Mouse (Mus musculus) lung, postnatal 0 days (tissue): ENCODE results near the gene Large1.

ENCODE experiments used
- CTCF ChIP-seq: IDR thresholded peaks from 2 replicates; pipeline ENCODE4 v1.5.1; 2016; ENCODE audit warnings: antibody characterized with exemption, mild to moderate bottlenecking
- EP300 ChIP-seq: IDR thresholded peaks from 2 replicates; pipeline ENCODE4 v1.6.1; 2016; ENCODE audit warnings: antibody characterized with exemption, mild to moderate bottlenecking, control low read depth

DNA sequence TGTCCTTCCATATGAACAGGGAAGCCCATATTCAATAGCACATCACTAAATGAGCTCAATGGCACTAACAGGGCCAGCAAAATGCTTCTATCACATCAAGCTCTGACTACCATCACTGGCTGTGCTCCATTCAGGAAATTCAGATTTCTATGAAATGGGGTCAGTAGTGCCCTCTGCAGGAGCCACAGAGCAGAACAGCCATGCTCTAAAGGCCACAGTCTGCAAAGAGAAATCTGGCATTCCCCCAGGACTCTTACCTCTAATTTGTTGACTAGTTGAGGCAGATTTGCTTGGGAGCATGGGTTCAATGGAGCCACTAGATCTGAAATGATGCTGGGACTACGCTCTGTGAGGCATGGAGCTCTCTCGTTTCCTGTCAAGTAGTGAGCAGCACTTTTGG is 151.5 kb downstream of the Large1 start:
- TF ChIP-seq CTCF (peak; percentile 35), EP300 (no peak)
